In genomic region chr1:37866286-37866685, GRCm38 (mm10) we compare ENCODE assay signal across 8 mouse cellular contexts. TPM values are rescaled to one million over a fixed set of nuclear protein-coding genes. Genes with fewer than 3 reads are reported as not detected.
DNase-seq lines count a peak whose midpoint lies in the region; ATAC-seq lines count a peak whose summit lies in the region.

Tsga10 (minus strand) TSS chr1:37866429.

- peak within 1 kb of the TSS; percentile 71 for H3K4me2 ChIP-seq in embryonic facial prominence, embryonic 11.5 days (ENCODE audit: low read depth, low read length)
- peak within 1 kb of the TSS; percentile 59 for H3K4me2 ChIP-seq in midbrain, embryonic 15.5 days

- H3K27me3 ChIP-seq in embryonic facial prominence, embryonic 11.5 days (ENCODE audit: control insufficient read depth, insufficient read depth, low read length), result no peaks in the 10 kb centered on the region; the same call in 1 of the 2 replicates
- peaks cover 7% of the 10 kb centered on the region; the same call in 1 of the 2 replicates for H3K27me3 ChIP-seq in midbrain, embryonic 15.5 days (replicated peaks)

- peak within 1 kb of the TSS; percentile 58 for H3K4me3 ChIP-seq in embryonic facial prominence, embryonic 11.5 days (ENCODE audit: low read depth, low read length)
- H3K4me3 ChIP-seq in midbrain, embryonic 15.5 days, result peak within 1 kb of the TSS; percentile 72

- peak within 1 kb of the TSS; percentile 56; the same call in 1 of the 2 replicates for H3K27ac ChIP-seq in embryonic facial prominence, embryonic 11.5 days (replicated peaks; ENCODE audit: low read depth, low read length)
- H3K27ac ChIP-seq in midbrain, embryonic 15.5 days, result peak within 1 kb of the TSS; percentile 92

- no peak for ATAC-seq in embryonic facial prominence, embryonic 11.5 days (replicated peaks; ENCODE audit: insufficient number of reproducible peaks, low FRiP score, low TSS enrichment, low read depth)
- ATAC-seq in midbrain, embryonic 15.5 days (replicated peaks), result no peak

- H3K9me3 ChIP-seq in embryonic facial prominence, embryonic 11.5 days (replicated peaks; ENCODE audit: control insufficient read depth, low read length), result no peaks in the 10 kb centered on the region
- no peaks in the 10 kb centered on the region for H3K9me3 ChIP-seq in midbrain, embryonic 15.5 days

- H3K9ac ChIP-seq in embryonic facial prominence, embryonic 11.5 days (replicated peaks; ENCODE audit: low read length), result peak within 1 kb of the TSS; percentile 67
- H3K9ac ChIP-seq in midbrain, embryonic 15.5 days, result peak within 1 kb of the TSS; percentile 57

- H3K36me3 ChIP-seq in embryonic facial prominence, embryonic 11.5 days (replicated peaks; ENCODE audit: control insufficient read depth, insufficient read depth, low read depth, low read length), result no peaks in the 10 kb centered on the region
- H3K36me3 ChIP-seq in midbrain, embryonic 15.5 days (replicated peaks), result no peaks in the 10 kb centered on the region

- H3K4me1 ChIP-seq in embryonic facial prominence, embryonic 11.5 days (ENCODE audit: control insufficient read depth, insufficient read depth, low read length), result no peaks in the 10 kb centered on the region
- H3K4me1 ChIP-seq in midbrain, embryonic 15.5 days, result peaks cover 14% of the 10 kb centered on the region

- DNase-seq in layer of hippocampus, adult 8-10 months (ENCODE audit: low spot score in 2 of 2), result no peak
- no peak for DNase-seq in layer of hippocampus, adult 11-12 months (ENCODE audit: low spot score)
- DNase-seq in embryonic facial prominence, embryonic 11.5 days (ENCODE audit: low spot score), result no peak
- no peak for DNase-seq in layer of hippocampus, postnatal 10 days (ENCODE audit: low spot score in 2 of 2)
- no peak for DNase-seq in adrenal gland, adult 8-10 months
- DNase-seq in testis, postnatal 14 days (ENCODE audit: low spot score), result no peak
- no peak for DNase-seq in retina, postnatal 1 day

- WGBS in embryonic facial prominence, embryonic 11.5 days, result 86% methylated on average over 6 of the region's 6 CpGs
- WGBS in midbrain, embryonic 15.5 days, result 85% methylated on average over 6 of the region's 6 CpGs

RNA-seq across cellular contexts. Expression of gene Tsga10, which starts in this region (rescaled TPM):
- total RNA-seq in layer of hippocampus, adult 8-10 months (2022), result 10 to 100 TPM; 20.1 to 29.9 (median 23.7) TPM
- 7.0 and 8.8 TPM in 2 replicates for polyA plus RNA-seq in embryonic facial prominence, embryonic 11.5 days (2014; fragmentation: Nextera tagmentation; extraction: Ambion mirVana)
- total RNA-seq in layer of hippocampus, postnatal 10 days (2021), result 10 to 100 TPM; 15.3 to 18.0 TPM
- polyA plus RNA-seq in midbrain, embryonic 15.5 days (2015; fragmentation: Nextera tagmentation; extraction: Ambion mirVana), result 19.1 and 20.8 TPM in 2 replicates
- total RNA-seq in adrenal gland, adult 8-10 months (2022), result 1 to 10 TPM; 3.9 to 6.6 (median 5.3) TPM
